Mouse (Mus musculus) WW6 (cell line): ENCODE measurements at regions not wholly inside any gene's neighbourhood (a gene's known extent, or its start where the extent isn't known, plus 50 kb on each side); places are given as distances from the start of the nearest gene placed in this dataset.

Experiments
- DNase-seq: peaks from one replicate; pipeline ENCODE4 v3.0.0-alpha.2; 2013; ENCODE audit warnings: low read depth, low spot score

DNA sequence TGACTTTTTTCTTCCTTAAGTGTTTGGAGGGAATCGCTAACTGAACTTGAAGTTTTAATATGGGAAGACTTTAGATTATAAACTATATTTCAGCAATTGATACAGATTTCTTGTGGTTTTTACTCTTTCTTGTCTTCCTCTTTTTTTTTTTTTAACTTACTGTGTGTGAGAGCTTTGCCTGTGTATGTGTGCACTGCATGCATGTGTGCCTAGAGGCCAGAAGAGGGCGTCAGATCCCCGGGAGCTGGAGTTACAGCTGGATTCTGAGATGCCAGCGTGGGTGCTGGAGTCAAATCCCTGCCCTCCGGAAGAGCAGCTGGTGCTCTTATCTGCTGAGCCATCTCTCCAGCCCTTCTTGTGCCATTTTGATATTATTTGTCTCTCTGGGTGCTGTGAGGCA lies 129.6 kb downstream of the Trim33 start:
- DNase-seq, result no peak

GRCm38 (mm10) chr3:103412247-103412646 lies 133.2 kb downstream of the Trim33 start:
- DNase-seq, result no peak

DNA sequence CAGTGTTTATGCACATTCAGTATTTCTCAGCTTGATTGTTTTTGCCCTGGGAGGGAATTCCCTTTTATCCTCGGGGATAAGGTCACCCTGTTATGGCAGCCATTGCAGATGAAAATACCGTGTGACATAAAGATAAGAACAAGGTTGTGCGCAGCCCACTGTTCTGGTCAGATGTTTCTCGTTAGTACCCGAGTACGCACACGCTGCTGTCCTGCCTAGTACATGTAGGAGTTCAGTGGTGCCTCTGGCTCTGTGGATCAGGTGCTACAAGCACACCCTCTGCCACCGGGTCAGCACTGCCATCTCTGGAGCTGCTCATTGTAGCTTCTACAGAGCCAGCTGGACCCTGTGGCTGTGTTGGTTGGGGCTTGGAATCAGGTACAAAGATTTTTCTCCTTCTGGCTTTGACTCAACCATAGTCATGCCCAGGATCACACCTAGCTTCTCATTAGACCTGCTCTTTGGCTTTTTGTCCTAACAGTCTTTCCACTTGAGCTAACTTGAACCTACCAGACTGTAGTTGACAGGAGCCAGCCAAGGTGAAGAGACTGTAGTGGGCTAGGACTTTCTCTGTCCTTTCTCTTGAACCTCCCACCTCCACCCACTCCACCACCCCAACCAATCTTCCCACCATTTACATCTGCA lies 136.1 kb downstream of the Trim33 start:
- DNase-seq, result no peak

- DNase-seq, result no peak
These were observed 137.2 kb downstream of the Trim33 start for GRCm38 (mm10) chr3:103416296-103416695.

DNA sequence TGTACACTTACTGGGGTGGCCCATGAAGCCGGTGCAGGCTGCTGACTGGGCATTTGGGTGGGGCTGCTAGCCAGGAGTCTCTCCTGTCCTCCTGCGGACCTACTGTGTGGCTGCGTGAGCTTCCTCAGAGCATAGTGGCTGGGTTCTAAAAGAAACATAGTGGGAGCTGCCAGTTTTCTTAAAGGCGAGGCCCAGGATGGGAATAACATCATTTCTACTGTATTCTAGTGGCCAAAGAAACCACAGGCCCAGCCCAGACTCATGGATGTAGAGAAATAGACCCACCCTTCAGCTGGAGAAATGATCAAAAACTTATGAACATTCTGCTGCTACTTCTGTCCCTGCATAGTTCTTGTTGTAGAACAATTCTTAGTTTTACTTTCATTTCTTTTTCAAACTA lies 138.7 kb downstream of the Trim33 start:
- no peak for DNase-seq

- DNase-seq, result no peak
These were observed 140.9 kb downstream of the Trim33 start for GRCm38 (mm10) chr3:103419761-103420620.

DNA sequence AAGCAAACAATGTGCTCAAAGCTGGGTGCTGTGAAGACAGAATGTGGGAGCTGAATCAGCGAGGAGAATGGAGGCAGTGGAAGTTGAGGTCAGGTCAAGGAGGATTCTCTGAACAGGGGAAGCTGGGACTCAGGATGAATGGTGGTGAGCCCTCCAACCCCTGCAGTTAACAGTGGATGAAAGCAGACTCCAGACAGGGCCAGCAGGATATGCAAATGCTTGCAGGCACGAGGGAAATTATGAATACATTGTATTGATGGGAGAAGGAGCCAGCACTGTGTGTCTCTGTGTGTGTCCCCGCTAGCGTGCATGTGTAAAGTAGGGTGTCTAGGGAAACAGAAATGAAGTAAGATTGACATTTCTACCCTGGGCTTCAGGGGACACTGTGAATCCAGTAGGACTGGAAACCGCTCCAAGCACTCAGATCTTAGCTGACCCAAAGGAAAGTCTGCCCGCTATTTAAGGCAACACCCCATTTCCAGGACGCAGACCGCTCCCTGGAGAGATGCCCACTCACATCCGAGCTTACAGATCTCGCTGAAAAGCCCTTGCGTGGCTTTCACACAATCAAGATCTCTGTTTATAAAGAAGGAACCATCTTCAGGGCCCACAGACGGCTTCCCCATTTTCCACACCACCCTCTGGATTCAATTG lies 141.7 kb downstream of the Trim33 start:
- no peak for DNase-seq

DNA sequence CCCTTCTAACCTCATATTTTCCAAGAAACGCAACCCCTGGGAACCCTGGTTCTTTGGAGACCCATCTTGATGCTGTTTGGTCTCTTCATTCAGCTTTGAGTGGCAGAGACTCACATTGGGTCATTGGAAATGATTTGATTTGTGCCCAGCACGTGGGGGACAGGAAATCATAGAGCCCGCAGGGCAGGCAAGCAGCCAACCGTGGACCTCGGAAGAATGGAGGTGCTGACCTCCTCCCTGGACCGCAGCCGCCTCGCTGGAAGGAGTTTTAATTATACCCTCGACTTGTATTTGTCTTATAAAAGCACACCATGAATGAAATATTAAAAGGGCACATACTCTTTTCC lies 142.2 kb downstream of the Trim33 start:
- no peak for DNase-seq

DNA sequence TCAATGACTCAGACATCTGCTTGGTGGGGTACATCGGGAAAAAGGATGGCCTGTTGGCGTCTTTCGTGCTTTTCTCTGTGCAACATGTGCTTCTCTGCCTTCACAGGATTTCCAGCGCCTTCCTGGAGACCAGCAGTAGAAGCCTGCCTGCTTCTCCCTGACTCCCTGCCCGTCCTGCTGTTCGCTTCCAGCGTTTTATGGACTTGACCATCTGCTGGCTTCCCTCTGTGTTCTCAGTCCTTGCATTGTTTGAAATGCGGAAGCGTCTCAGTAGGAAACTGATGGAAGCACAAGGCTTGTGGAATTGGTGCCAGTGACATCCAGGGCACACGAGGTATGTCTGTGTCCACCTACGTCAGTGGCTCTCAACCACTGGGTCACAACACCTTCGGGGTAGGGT lies 143.7 kb downstream of the Trim33 start:
- no peak for DNase-seq

- DNase-seq, result no peak
These were observed 144.2 kb downstream of the Trim33 start for GRCm38 (mm10) chr3:103423290-103423689.

GRCm38 (mm10) chr3:103425812-103426430 lies 146.8 kb downstream of the Trim33 start:
- DNase-seq, result no peak

GRCm38 (mm10) chr3:103429227-103429788 lies 145.7 kb upstream of the Syt6 start:
- DNase-seq, result no peak

DNA sequence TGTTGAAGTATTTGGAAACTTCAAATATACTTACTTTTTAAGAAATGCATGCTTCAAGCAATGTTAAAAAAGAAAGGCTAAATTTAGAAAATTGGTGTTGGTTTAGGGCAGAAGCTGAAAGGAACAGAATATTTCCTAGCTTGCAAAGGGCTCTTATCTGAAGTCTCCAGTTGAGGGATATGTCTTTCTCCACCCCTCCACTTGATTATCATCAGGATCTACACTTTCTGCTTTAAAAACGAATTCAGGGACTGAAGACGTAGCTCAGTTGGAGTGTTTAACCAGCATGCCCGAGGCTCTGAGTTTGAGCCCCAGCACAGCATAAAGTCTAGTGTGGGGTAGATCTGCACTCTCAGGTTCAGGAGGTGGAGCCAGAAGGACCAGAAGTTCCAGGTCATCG lies 144.9 kb upstream of the Syt6 start:
- DNase-seq, result no peak

- DNase-seq, result no peak
These were observed 142.8 kb upstream of the Syt6 start for GRCm38 (mm10) chr3:103432254-103432653.

- no peak for DNase-seq
These were observed 138.0 kb upstream of the Syt6 start for GRCm38 (mm10) chr3:103436902-103437603.

GRCm38 (mm10) chr3:103438791-103439354 lies 136.2 kb upstream of the Syt6 start:
- peak; percentile 33 for DNase-seq

DNA sequence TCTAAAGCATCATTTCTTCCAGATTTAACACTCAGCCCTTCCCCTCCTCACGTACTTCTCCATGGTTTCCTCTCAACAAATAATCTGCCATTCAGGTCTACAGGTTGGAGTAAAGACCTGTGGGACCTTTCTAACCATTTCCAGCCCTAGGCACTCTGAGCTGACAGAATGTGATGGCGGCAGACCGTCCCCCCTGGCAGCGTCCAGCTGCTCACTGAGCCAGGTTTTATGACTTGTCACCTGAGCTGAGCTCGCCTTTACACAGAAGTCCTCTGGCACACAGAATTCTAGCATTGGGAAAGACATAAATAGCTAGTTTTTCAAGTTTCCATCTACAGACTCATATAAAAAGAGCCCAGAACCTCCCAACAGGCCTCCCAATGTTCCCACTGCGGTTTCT lies 131.8 kb upstream of the Syt6 start:
- no peak for DNase-seq

DNA sequence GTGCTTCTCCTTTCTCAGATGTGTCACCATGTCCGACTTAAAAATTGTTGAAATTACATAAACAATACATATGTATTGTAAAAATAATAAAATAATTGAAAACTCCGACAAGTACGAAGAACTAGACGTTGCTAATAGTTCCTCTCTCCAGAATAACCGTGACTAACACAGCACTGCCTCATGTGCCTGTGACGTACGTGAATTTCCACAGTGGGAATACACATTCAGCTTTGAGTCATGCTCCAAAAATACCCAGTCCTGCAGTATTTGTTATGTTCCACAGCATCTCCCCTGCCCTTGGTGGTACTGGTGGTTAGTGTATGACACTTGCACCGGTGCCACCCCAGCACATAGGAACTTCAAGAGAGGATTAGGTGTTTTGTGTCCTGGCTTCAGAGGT lies 129.2 kb upstream of the Syt6 start:
- no peak for DNase-seq

GRCm38 (mm10) chr3:103449851-103450250 lies 125.2 kb upstream of the Syt6 start:
- no peak for DNase-seq

DNA sequence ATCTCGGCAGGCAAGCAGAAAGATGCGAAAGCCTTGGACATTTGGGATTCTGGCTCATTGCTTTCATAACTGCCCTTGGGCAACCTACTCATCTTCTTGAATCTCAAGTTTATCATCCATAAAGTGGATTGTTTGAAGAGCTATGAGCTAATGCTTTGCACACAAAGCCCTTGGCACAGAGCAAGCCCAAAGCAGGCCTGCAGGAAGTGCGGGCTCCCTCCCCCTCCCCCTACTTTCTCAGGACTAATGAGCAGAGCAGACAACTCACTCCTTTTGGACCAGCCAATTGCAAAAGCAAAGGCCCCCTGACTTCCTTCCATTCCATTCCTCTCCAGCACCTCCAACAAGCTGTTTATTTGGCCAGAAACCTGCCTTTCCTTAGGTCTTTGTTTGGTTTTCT lies 123.1 kb upstream of the Syt6 start:
- DNase-seq, result no peak

DNA sequence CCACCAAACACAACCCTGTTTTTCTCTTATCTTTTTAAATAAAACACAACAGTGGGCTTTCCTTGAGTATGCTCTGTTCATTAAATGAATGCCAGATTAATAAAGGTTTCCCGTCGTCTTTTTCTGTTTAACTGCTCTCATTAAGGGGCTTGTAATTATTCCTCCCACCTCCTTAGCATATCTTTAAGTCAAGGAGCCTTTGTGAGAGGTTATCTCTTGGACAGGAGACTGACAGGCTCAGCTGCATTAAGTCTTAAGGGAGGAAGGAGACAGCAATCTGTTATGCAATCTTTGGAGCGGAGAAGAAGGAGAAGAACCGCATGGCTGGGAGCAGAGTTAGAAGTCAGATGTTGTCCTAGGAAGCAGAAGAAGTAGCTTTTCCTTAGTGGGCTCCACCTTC lies 111.3 kb upstream of the Syt6 start:
- DNase-seq, result no peak
